Mouse (Mus musculus) C2C12 (cell line): ENCODE results near the gene Map4k5.

Experiments used
- CTCF ChIP-seq: IDR thresholded peaks from one replicate; pipeline ENCODE4 v1.5.1; 2011; ENCODE audit not compliant: control insufficient read depth, insufficient read depth, insufficient read length
- USF1 ChIP-seq: IDR thresholded peaks from one replicate; pipeline ENCODE4 v1.6.1; 2011; ENCODE audit warnings: low read depth, mild to moderate bottlenecking, control low read depth, moderate library complexity

- TF ChIP-seq CTCF (no peak), USF1 (no peak)
Observed at GRCm38 (mm10) chr12:69796311-69796710, 96.7 kb downstream of the Map4k5 start.
